Comparison of ENCODE assay signal across 14 mouse cellular contexts in the genomic region with DNA sequence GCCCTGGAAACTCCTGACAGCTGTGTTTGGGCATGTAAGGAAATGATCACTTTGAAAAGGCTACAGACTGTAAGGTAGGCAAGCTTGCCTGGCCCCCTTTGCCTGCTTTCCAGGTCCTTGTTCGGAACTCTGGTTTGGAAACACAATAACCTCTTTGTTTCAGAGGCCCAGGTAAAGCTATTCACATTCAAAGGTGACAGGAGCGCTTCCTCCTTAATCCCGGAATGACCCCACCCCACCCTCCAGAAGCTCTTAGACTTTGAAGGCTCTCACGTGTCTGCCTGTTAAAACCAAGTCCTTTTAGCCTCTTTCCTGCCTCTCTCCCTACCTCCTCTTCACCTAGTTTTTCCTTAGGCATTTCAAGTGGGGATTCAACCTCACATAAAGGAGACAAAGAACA.
"Had no signal": no experiment of that assay in that cellular context is flagged by ENCODE, and none has a peak within 500 bp of the region (broad histone marks: within the 10 kb centered on the region; RNA-seq: fewer than 3 reads in every experiment).

No protein-coding gene starts in this region.

- H3K9me3 ChIP-seq: kidney, embryonic 15.5 days; limb, embryonic 13.5 days; stomach, embryonic 15.5 days had no signal

- H3K4me2 ChIP-seq: kidney, embryonic 15.5 days; limb, embryonic 13.5 days; stomach, embryonic 15.5 days had no signal

- H3K9ac ChIP-seq: kidney, embryonic 15.5 days; limb, embryonic 13.5 days; liver, embryonic 14.5 days; stomach, embryonic 15.5 days had no signal

- H3K4me3 ChIP-seq: kidney, embryonic 15.5 days; limb, embryonic 13.5 days; myocyte; stomach, embryonic 15.5 days had no signal

- H3K27ac ChIP-seq: kidney, embryonic 15.5 days; limb, embryonic 13.5 days; liver, embryonic 14.5 days; stomach, embryonic 15.5 days had no signal

- H3K4me1 ChIP-seq: kidney, embryonic 15.5 days; limb, embryonic 13.5 days; stomach, embryonic 15.5 days had no signal

- DNase-seq: kidney, postnatal 14 days; left cerebral cortex, postnatal 4 days; lung, adult 18-20 months; lung, postnatal 10 days; midbrain, embryonic 14.5 days; right cerebral cortex, postnatal 4 days; spleen, adult 18-20 months; thymus, adult 2 months; thymus, postnatal 25 days had no signal

- H3K27me3 ChIP-seq: kidney, embryonic 15.5 days; limb, embryonic 13.5 days; stomach, embryonic 15.5 days had no signal

- H3K36me3 ChIP-seq: kidney, embryonic 15.5 days; limb, embryonic 13.5 days; stomach, embryonic 15.5 days had no signal
